Mouse (Mus musculus): ENCODE results near the gene Sh2d7. TPM values are rescaled to one million over a fixed set of nuclear protein-coding genes. Genes with fewer than 3 reads are reported as not detected.

Sh2d7 gene
- polyA plus RNA-seq, 1 experiment, result not detected

DNA sequence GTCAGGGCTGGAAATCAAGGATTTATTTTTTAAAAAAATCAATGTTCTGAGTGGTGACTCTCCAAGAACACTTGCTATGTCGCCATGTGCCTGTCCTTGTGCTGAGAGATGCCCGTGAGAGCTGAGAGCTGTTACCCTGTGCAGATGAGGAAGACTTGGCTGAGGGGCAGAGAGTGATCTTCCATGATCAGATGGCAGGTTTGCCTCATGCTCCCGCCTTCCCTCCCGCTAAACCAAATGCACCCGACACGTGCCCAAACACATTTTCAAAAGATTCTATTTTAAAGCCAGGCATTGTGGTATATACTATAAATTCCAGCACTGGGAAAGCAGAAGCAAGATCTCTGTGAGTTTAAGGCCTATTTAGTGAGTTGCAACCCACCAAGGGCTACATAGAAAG is 7.9 kb upstream of the Sh2d7 start:
- WGBS, result 84% methylated on average over 6 of the region's 6 CpGs
- Histone ChIP-seq H3K27ac (ENCODE audit: insufficient read depth, low read length) (no peak overlapping the region), H3K4me3 (ENCODE audit: extremely low read depth, insufficient read depth, insufficient read length) (no peak overlapping the region), H3K36me3 (ENCODE audit: control insufficient read depth, insufficient read depth, low read length) (no peaks in the 10 kb centered on the region), H3K27me3 (ENCODE audit: control insufficient read depth, insufficient read depth, low read length) (no peaks in the 10 kb centered on the region), H3K4me1 (ENCODE audit: control insufficient read depth, insufficient read depth, insufficient read length) (no peaks in the 10 kb centered on the region)
- no peak for DNase-seq (ENCODE audit: low read depth in 1 of 2, low spot score in 2 of 2)
- TF ChIP-seq CTCF (IDR thresholded peaks at IDR 0.05; ENCODE audit: extremely low read depth, insufficient read depth, insufficient read length, insufficient replicate concordance), result no peak
- TF ChIP-seq POLR2A (IDR thresholded peaks at IDR 0.05; ENCODE audit: low read depth, low read length), result no peak

DNA sequence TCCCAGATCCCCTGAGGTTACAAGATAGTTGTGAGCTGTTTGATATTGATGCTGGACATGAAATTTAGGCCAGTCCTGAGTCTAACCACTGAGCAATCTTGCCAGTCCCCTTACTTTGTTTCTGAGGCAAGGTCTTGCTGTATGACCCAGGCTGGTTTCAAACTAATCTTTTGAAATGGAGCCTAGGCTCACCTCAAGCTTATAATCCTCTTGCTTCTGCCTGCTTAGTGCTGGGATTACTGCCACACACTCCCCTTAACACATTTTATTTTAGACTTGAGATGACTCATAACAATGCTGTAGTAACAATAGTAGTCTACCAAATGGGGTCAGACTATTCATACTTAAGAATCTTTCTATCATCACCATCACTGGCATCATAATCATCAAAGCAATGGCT is 7.4 kb upstream of the Sh2d7 start:
- Histone ChIP-seq H3K4me1 (ENCODE audit: control insufficient read depth, insufficient read depth, insufficient read length) (no peaks in the 10 kb centered on the region), H3K4me3 (ENCODE audit: extremely low read depth, insufficient read depth, insufficient read length) (no peak overlapping the region), H3K27me3 (ENCODE audit: control insufficient read depth, insufficient read depth, low read length) (no peaks in the 10 kb centered on the region), H3K27ac (ENCODE audit: insufficient read depth, low read length) (no peak overlapping the region), H3K36me3 (ENCODE audit: control insufficient read depth, insufficient read depth, low read length) (no peaks in the 10 kb centered on the region)
- no peak for DNase-seq (ENCODE audit: low read depth in 1 of 2, low spot score in 2 of 2)
- TF ChIP-seq POLR2A (IDR thresholded peaks at IDR 0.05; ENCODE audit: low read depth, low read length), result no peak
- TF ChIP-seq CTCF (IDR thresholded peaks at IDR 0.05; ENCODE audit: extremely low read depth, insufficient read depth, insufficient read length, insufficient replicate concordance), result no peak

GRCm38 (mm10) chr9:54532926-54533325 is 5.9 kb upstream of the Sh2d7 start:
- TF ChIP-seq CTCF (IDR thresholded peaks at IDR 0.05; ENCODE audit: extremely low read depth, insufficient read depth, insufficient read length, insufficient replicate concordance) (no peak), POLR2A (IDR thresholded peaks at IDR 0.05; ENCODE audit: low read depth, low read length) (no peak)
- WGBS, result 93% methylated on average over 2 of the region's 2 CpGs
- Histone ChIP-seq H3K27ac (ENCODE audit: insufficient read depth, low read length) (no peak overlapping the region), H3K36me3 (ENCODE audit: control insufficient read depth, insufficient read depth, low read length) (no peaks in the 10 kb centered on the region), H3K4me3 (ENCODE audit: extremely low read depth, insufficient read depth, insufficient read length) (no peak overlapping the region), H3K4me1 (ENCODE audit: control insufficient read depth, insufficient read depth, insufficient read length) (no peaks in the 10 kb centered on the region), H3K27me3 (ENCODE audit: control insufficient read depth, insufficient read depth, low read length) (no peaks in the 10 kb centered on the region)
- DNase-seq (ENCODE audit: low read depth in 1 of 2, low spot score in 2 of 2), result no peak

- WGBS, result 69% methylated on average over 5 of the region's 5 CpGs
- no peaks in the 10 kb centered on the region for H3K27me3 ChIP-seq (ENCODE audit: control insufficient read depth, insufficient read depth, low read length)
- no peak overlapping the region for H3K27ac ChIP-seq (ENCODE audit: insufficient read depth, low read length)
- H3K4me3 ChIP-seq (ENCODE audit: extremely low read depth, insufficient read depth, insufficient read length), result no peak overlapping the region
- no peak for TF ChIP-seq CTCF (IDR thresholded peaks at IDR 0.05; ENCODE audit: extremely low read depth, insufficient read depth, insufficient read length, insufficient replicate concordance)
- no peak for TF ChIP-seq POLR2A (IDR thresholded peaks at IDR 0.05; ENCODE audit: low read depth, low read length)
- DNase-seq (ENCODE audit: low read depth in 1 of 2, low spot score in 2 of 2), result no peak
- no peaks in the 10 kb centered on the region for H3K36me3 ChIP-seq (ENCODE audit: control insufficient read depth, insufficient read depth, low read length)
- no peaks in the 10 kb centered on the region for H3K4me1 ChIP-seq (ENCODE audit: control insufficient read depth, insufficient read depth, insufficient read length)
These were observed 4.8 kb upstream of the Sh2d7 start for GRCm38 (mm10) chr9:54533975-54534374.

DNA sequence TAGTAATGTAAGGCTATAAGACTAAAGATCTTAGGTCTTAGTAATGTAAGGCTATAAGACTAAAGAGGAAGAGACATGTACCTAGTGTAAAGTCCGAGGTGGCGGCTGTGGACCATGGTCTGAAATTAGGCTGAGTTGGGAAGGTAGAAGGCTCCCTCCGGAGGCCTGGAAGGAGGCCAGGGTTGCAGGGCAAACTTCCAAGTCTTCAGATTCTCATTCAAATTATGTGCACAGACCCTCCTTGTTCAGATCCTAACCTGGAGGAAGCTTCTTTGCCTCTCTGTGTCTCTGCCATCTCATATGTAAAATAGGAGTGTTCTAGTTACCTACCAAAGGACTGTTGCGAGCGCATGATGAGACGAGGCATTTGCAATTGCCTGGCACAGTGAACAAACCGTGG is 2.5 kb upstream of the Sh2d7 start:
- TF ChIP-seq CTCF (IDR thresholded peaks at IDR 0.05; ENCODE audit: extremely low read depth, insufficient read depth, insufficient read length, insufficient replicate concordance) (no peak), POLR2A (IDR thresholded peaks at IDR 0.05; ENCODE audit: low read depth, low read length) (no peak)
- Histone ChIP-seq H3K36me3 (ENCODE audit: control insufficient read depth, insufficient read depth, low read length) (no peaks in the 10 kb centered on the region), H3K27ac (ENCODE audit: insufficient read depth, low read length) (no peak overlapping the region), H3K4me1 (ENCODE audit: control insufficient read depth, insufficient read depth, insufficient read length) (no peaks in the 10 kb centered on the region), H3K27me3 (ENCODE audit: control insufficient read depth, insufficient read depth, low read length) (no peaks in the 10 kb centered on the region), H3K4me3 (ENCODE audit: extremely low read depth, insufficient read depth, insufficient read length) (no peak overlapping the region)
- WGBS, result 85% methylated on average over 7 of the region's 7 CpGs
- DNase-seq (ENCODE audit: low read depth in 1 of 2, low spot score in 2 of 2), result no peak

- Histone ChIP-seq H3K36me3 (ENCODE audit: control insufficient read depth, insufficient read depth, low read length) (no peaks in the 10 kb centered on the region), H3K27me3 (ENCODE audit: control insufficient read depth, insufficient read depth, low read length) (no peaks in the 10 kb centered on the region), H3K4me3 (ENCODE audit: extremely low read depth, insufficient read depth, insufficient read length) (no peak overlapping the region), H3K27ac (ENCODE audit: insufficient read depth, low read length) (no peak overlapping the region), H3K4me1 (ENCODE audit: control insufficient read depth, insufficient read depth, insufficient read length) (no peaks in the 10 kb centered on the region)
- WGBS, result 81% methylated on average over 4 of the region's 4 CpGs
- no peak for DNase-seq (ENCODE audit: low read depth in 1 of 2, low spot score in 2 of 2)
- TF ChIP-seq POLR2A (IDR thresholded peaks at IDR 0.05; ENCODE audit: low read depth, low read length) (no peak), CTCF (IDR thresholded peaks at IDR 0.05; ENCODE audit: extremely low read depth, insufficient read depth, insufficient read length, insufficient replicate concordance) (no peak)
These were observed 1.8 kb upstream of the Sh2d7 start for GRCm38 (mm10) chr9:54537030-54537429.

DNA sequence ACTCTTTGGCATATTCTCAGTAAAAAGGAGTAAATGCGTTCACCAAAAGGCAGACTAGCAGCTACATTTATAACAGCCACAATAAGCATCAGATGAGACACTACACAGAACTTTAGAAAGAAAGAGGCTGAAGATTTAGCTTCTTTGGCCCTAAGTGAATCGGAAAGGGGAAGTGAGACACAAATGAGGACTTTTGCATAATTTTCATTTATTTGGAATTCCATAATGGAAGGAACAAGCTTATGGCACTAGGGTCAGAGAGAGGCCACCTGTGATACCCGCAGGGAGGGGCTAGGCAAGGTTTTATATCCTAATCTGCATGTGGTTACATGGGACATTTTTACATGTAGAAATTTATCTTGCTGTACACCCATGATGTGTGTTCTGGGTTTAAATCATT is 1.3 kb upstream of the Sh2d7 start:
- Histone ChIP-seq H3K4me1 (ENCODE audit: control insufficient read depth, insufficient read depth, insufficient read length) (no peaks in the 10 kb centered on the region), H3K36me3 (ENCODE audit: control insufficient read depth, insufficient read depth, low read length) (no peaks in the 10 kb centered on the region), H3K27ac (ENCODE audit: insufficient read depth, low read length) (no peak overlapping the region), H3K4me3 (ENCODE audit: extremely low read depth, insufficient read depth, insufficient read length) (no peak overlapping the region), H3K27me3 (ENCODE audit: control insufficient read depth, insufficient read depth, low read length) (no peaks in the 10 kb centered on the region)
- no peak for DNase-seq (ENCODE audit: low read depth in 1 of 2, low spot score in 2 of 2)
- TF ChIP-seq POLR2A (IDR thresholded peaks at IDR 0.05; ENCODE audit: low read depth, low read length) (no peak), CTCF (IDR thresholded peaks at IDR 0.05; ENCODE audit: extremely low read depth, insufficient read depth, insufficient read length, insufficient replicate concordance) (no peak)
- 70% methylated on average over 3 of the region's 3 CpGs for WGBS
